Mouse (Mus musculus): ENCODE measurements around the gene Adamts17. TPM values are rescaled to one million over a fixed set of nuclear protein-coding genes. Genes with fewer than 3 reads are reported as not detected.

Adamts17 gene
- polyA plus RNA-seq, 1 experiment from 2014 or later: 4.7 TPM

GRCm38 (mm10) chr7:67029481-67029880 is 189.9 kb downstream of the Adamts17 start:
- Histone ChIP-seq H3K4me3 (no peak overlapping the region), H3K27ac (no peak overlapping the region), H3K4me1 (no peaks in the 10 kb centered on the region), H3K4me2 (replicated peaks) (no peak overlapping the region), H3K9me3 (no peaks in the 10 kb centered on the region), H3K9ac (no peak overlapping the region), H3K27me3 (replicated peaks) (no peaks in the 10 kb centered on the region), H3K36me3 (no peaks in the 10 kb centered on the region)
- 95% methylated on average over 14 of the region's 14 CpGs for WGBS
- no peak for ATAC-seq (ENCODE audit: low FRiP score, low read depth)

- Histone ChIP-seq H3K4me3 (no peak overlapping the region), H3K4me2 (replicated peaks) (no peak overlapping the region), H3K27ac (no peak overlapping the region), H3K27me3 (replicated peaks) (no peaks in the 10 kb centered on the region), H3K9ac (no peak overlapping the region), H3K36me3 (no peaks in the 10 kb centered on the region), H3K9me3 (no peaks in the 10 kb centered on the region), H3K4me1 (no peaks in the 10 kb centered on the region)
- whole genome bisulfite sequencing: 85% methylated on average over 2 of the region's 2 CpGs
- no peak for ATAC-seq (ENCODE audit: low FRiP score, low read depth)
Measured at GRCm38 (mm10) chr7:67031284-67031683, 191.7 kb downstream of the Adamts17 start.

- Histone ChIP-seq H3K9me3 (no peaks in the 10 kb centered on the region), H3K36me3 (no peaks in the 10 kb centered on the region), H3K4me3 (no peak overlapping the region), H3K27me3 (replicated peaks) (no peaks in the 10 kb centered on the region), H3K9ac (no peak overlapping the region), H3K4me2 (replicated peaks) (no peak overlapping the region), H3K4me1 (no peaks in the 10 kb centered on the region), H3K27ac (no peak overlapping the region)
- no peak for ATAC-seq (ENCODE audit: low FRiP score, low read depth)
Measured at GRCm38 (mm10) chr7:67032616-67033015, 193.1 kb downstream of the Adamts17 start.

GRCm38 (mm10) chr7:67034369-67034768 is 194.8 kb downstream of the Adamts17 start:
- 92% methylated on average over 2 of the region's 2 CpGs for WGBS

GRCm38 (mm10) chr7:67035246-67035645 is 195.7 kb downstream of the Adamts17 start:
- no peak for ATAC-seq (ENCODE audit: low FRiP score, low read depth)
- Histone ChIP-seq H3K4me3 (no peak overlapping the region), H3K4me1 (no peaks in the 10 kb centered on the region), H3K27ac (no peak overlapping the region), H3K9me3 (no peaks in the 10 kb centered on the region), H3K4me2 (replicated peaks) (no peak overlapping the region), H3K27me3 (replicated peaks) (no peaks in the 10 kb centered on the region), H3K36me3 (no peaks in the 10 kb centered on the region), H3K9ac (no peak overlapping the region)
- 92% methylated on average over 10 of the region's 10 CpGs for WGBS

More at GRCm38 (mm10) chr7:67034369-67034768, 194.8 kb downstream of the Adamts17 start:
- H3K36me3 ChIP-seq: no peaks in the 10 kb centered on the region
- H3K9me3 ChIP-seq: no peaks in the 10 kb centered on the region
- H3K9ac ChIP-seq: no peak overlapping the region
- ATAC-seq (ENCODE audit: low FRiP score, low read depth): no peak
- H3K27ac ChIP-seq: no peak overlapping the region
- H3K27me3 ChIP-seq (replicated peaks): no peaks in the 10 kb centered on the region
- H3K4me2 ChIP-seq (replicated peaks): no peak overlapping the region
- no peaks in the 10 kb centered on the region for H3K4me1 ChIP-seq
- H3K4me3 ChIP-seq: no peak overlapping the region

- Histone ChIP-seq H3K27ac (no peak overlapping the region), H3K9ac (no peak overlapping the region), H3K4me2 (replicated peaks) (no peak overlapping the region), H3K27me3 (replicated peaks) (no peaks in the 10 kb centered on the region), H3K9me3 (no peaks in the 10 kb centered on the region), H3K4me1 (no peaks in the 10 kb centered on the region), H3K36me3 (no peaks in the 10 kb centered on the region), H3K4me3 (no peak overlapping the region)
- 94% methylated on average over 5 of the region's 5 CpGs for WGBS
- ATAC-seq (ENCODE audit: low FRiP score, low read depth): no peak
Measured at GRCm38 (mm10) chr7:67035661-67036060, 196.1 kb downstream of the Adamts17 start.

- Histone ChIP-seq H3K4me2 (replicated peaks) (no peak overlapping the region), H3K4me3 (no peak overlapping the region), H3K27me3 (replicated peaks) (no peaks in the 10 kb centered on the region), H3K27ac (no peak overlapping the region), H3K9ac (no peak overlapping the region), H3K4me1 (no peaks in the 10 kb centered on the region), H3K36me3 (no peaks in the 10 kb centered on the region), H3K9me3 (no peaks in the 10 kb centered on the region)
- no peak for ATAC-seq (ENCODE audit: low FRiP score, low read depth)
- WGBS: 68% methylated on average over 5 of the region's 5 CpGs
Measured at GRCm38 (mm10) chr7:67036502-67037485, 197.3 kb downstream of the Adamts17 start.

GRCm38 (mm10) chr7:67037726-67038520 is 198.4 kb downstream of the Adamts17 start:
- no peaks in the 10 kb centered on the region for H3K4me1 ChIP-seq
- H3K4me3 ChIP-seq: no peak overlapping the region
- H3K4me2 ChIP-seq (replicated peaks): no peak overlapping the region
- H3K27ac ChIP-seq: no peak overlapping the region
- H3K36me3 ChIP-seq: no peaks in the 10 kb centered on the region
- 80% methylated on average over 4 of the region's 4 CpGs for WGBS
- H3K9me3 ChIP-seq: no peaks in the 10 kb centered on the region
- H3K9ac ChIP-seq: no peak overlapping the region
- no peaks in the 10 kb centered on the region for H3K27me3 ChIP-seq (replicated peaks)
- ATAC-seq (ENCODE audit: low FRiP score, low read depth): no peak

GRCm38 (mm10) chr7:67039143-67039542 is 199.6 kb downstream of the Adamts17 start:
- ATAC-seq (ENCODE audit: low FRiP score, low read depth): no peak
- no peaks in the 10 kb centered on the region for H3K36me3 ChIP-seq

GRCm38 (mm10) chr7:67039861-67040260 is 200.3 kb downstream of the Adamts17 start:
- ATAC-seq (ENCODE audit: low FRiP score, low read depth): no peak
- Histone ChIP-seq H3K27ac (no peak overlapping the region), H3K27me3 (replicated peaks) (no peaks in the 10 kb centered on the region), H3K4me1 (no peaks in the 10 kb centered on the region), H3K9me3 (no peaks in the 10 kb centered on the region), H3K4me3 (no peak overlapping the region), H3K4me2 (replicated peaks) (no peak overlapping the region), H3K9ac (no peak overlapping the region), H3K36me3 (no peaks in the 10 kb centered on the region)
- WGBS: 63% methylated on average over 8 of the region's 8 CpGs

More at GRCm38 (mm10) chr7:67039143-67039542, 199.6 kb downstream of the Adamts17 start:
- 87% methylated on average over 3 of the region's 3 CpGs for WGBS
- no peak overlapping the region for H3K9ac ChIP-seq
- H3K4me2 ChIP-seq (replicated peaks): no peak overlapping the region
- H3K27ac ChIP-seq: no peak overlapping the region
- no peaks in the 10 kb centered on the region for H3K27me3 ChIP-seq (replicated peaks)
- H3K9me3 ChIP-seq: no peaks in the 10 kb centered on the region
- no peak overlapping the region for H3K4me3 ChIP-seq
- no peaks in the 10 kb centered on the region for H3K4me1 ChIP-seq

- H3K36me3 ChIP-seq: no peaks in the 10 kb centered on the region
- H3K4me1 ChIP-seq: no peaks in the 10 kb centered on the region
- ATAC-seq (ENCODE audit: low FRiP score, low read depth): no peak
- H3K9me3 ChIP-seq: no peaks in the 10 kb centered on the region
- H3K9ac ChIP-seq: no peak overlapping the region
- 88% methylated on average over 3 of the region's 3 CpGs for WGBS
- H3K27me3 ChIP-seq (replicated peaks): no peaks in the 10 kb centered on the region
- no peak overlapping the region for H3K27ac ChIP-seq
- H3K4me2 ChIP-seq (replicated peaks): no peak overlapping the region
- no peak overlapping the region for H3K4me3 ChIP-seq
Measured at GRCm38 (mm10) chr7:67041685-67042084, 202.2 kb downstream of the Adamts17 start.

- no peak overlapping the region for H3K4me2 ChIP-seq (replicated peaks)
- H3K4me3 ChIP-seq: no peak overlapping the region
- H3K9me3 ChIP-seq: no peaks in the 10 kb centered on the region
- H3K9ac ChIP-seq: no peak overlapping the region
- no peak overlapping the region for H3K27ac ChIP-seq
- no peak for ATAC-seq (ENCODE audit: low FRiP score, low read depth)
- no peaks in the 10 kb centered on the region for H3K4me1 ChIP-seq
- H3K36me3 ChIP-seq: no peaks in the 10 kb centered on the region
- WGBS: 82% methylated on average over 15 of the region's 15 CpGs
- H3K27me3 ChIP-seq (replicated peaks): no peaks in the 10 kb centered on the region
Measured at GRCm38 (mm10) chr7:67044121-67044817, 204.7 kb downstream of the Adamts17 start.
